Mouse (Mus musculus) MEL (cell line): ENCODE measurements around the gene Atp12a. TPM values are rescaled to one million over a fixed set of nuclear protein-coding genes. Genes with fewer than 3 reads are reported as not detected.
A peak's percentile ranks its signal among the peaks of the same experiment; 100 is the strongest.

ENCODE experiments used
- DNase-seq: peaks from one replicate; pipeline ENCODE4 v3.0.0; 2011; ENCODE audit warnings: low read depth, low spot score
- H3K27ac ChIP-seq: 2 replicates; pipeline ENCODE4 v1.5.1; 2012; ENCODE audit warnings: low read depth, mild to moderate bottlenecking, control low read depth, low read length, moderate library complexity; ENCODE audit not compliant: control insufficient read depth
- H3K27me3 ChIP-seq, 2 experiments: fragments of 150-350 bp in 1 of 2; sonication (generic) in 1 of 2; 2 replicates each; pipeline ENCODE4 v1.6.1; 2012; ENCODE audit warnings: low read length in 2 of 2, mild to moderate bottlenecking in 2 of 2, improper control_type of control experiment in 1 of 2, moderate library complexity in 1 of 2; ENCODE audit not compliant: insufficient read depth in 2 of 2, control insufficient read depth in 1 of 2
- H3K36me3 ChIP-seq, 2 experiments: 2 replicates each; pipeline ENCODE4 v1.6.1; 2012 to 2014; ENCODE audit warnings: low read length in 2 of 2, improper control_type of control experiment in 1 of 2, inconsistent platforms in 1 of 2, mild to moderate bottlenecking in 1 of 2; ENCODE audit not compliant: insufficient read depth in 2 of 2, control insufficient read depth in 1 of 2
- H3K4me1 ChIP-seq, 2 experiments: fragments of 150-350 bp in 1 of 2; sonication (generic) in 1 of 2; 2 replicates each; pipeline ENCODE4 v1.6.1; 2012; ENCODE audit warnings: low read length in 2 of 2, improper control_type of control experiment in 1 of 2, mild to moderate bottlenecking in 1 of 2; ENCODE audit not compliant: insufficient read depth in 2 of 2, control insufficient read depth in 1 of 2
- H3K4me3 ChIP-seq, 2 experiments: fragments of 150-350 bp in 1 of 2; sonication (generic) in 1 of 2; 2 replicates each; pipeline ENCODE4 v1.5.1; 2012; ENCODE audit warnings: low read depth in 2 of 2, low read length in 2 of 2, mild to moderate bottlenecking in 2 of 2, moderate library complexity in 2 of 2, control low read depth in 1 of 2, improper control_type of control experiment in 1 of 2; ENCODE audit not compliant: control insufficient read depth in 1 of 2, insufficient read depth in 1 of 2
- H3K79me2 ChIP-seq: 2 replicates; pipeline ENCODE4 v1.6.1; 2012; ENCODE audit warnings: mild to moderate bottlenecking, low read length, moderate library complexity; ENCODE audit not compliant: control insufficient read depth, poor library complexity, insufficient read depth
- H3K9ac ChIP-seq: 2 replicates; pipeline ENCODE4 v1.6.1; 2012; ENCODE audit warnings: low read depth, mild to moderate bottlenecking, control low read depth, low read length, moderate library complexity; ENCODE audit not compliant: control insufficient read depth, poor library complexity, severe bottlenecking
- H3K9me3 ChIP-seq: fragments of 150-350 bp; sonication (generic); replicated peaks from 2 replicates; pipeline ENCODE4 v1.6.1; 2012; ENCODE audit warnings: mild to moderate bottlenecking, low read length, improper control_type of control experiment, moderate library complexity; ENCODE audit not compliant: insufficient read depth
- CHD2 ChIP-seq: IDR thresholded peaks from 2 replicates; pipeline ENCODE4 v1.6.1; 2011; ENCODE audit warnings: low read length, improper control_type of control experiment
- EP300 ChIP-seq, 2 experiments: IDR thresholded peaks; 2 replicates each; pipeline ENCODE4 v1.6.1; 2011; ENCODE audit warnings: improper control_type of control experiment in 2 of 2, low read length in 2 of 2, low read depth in 1 of 2, mild to moderate bottlenecking in 1 of 2
- GABPA ChIP-seq: IDR thresholded peaks from 2 replicates; pipeline ENCODE4 v1.6.1; 2012; ENCODE audit warnings: low read depth, mild to moderate bottlenecking, inconsistent platforms, low read length, improper control_type of control experiment, moderate library complexity
- KAT2A ChIP-seq: conservative IDR thresholded peaks from 2 replicates; pipeline ENCODE4 v1.6.1; 2012; ENCODE audit warnings: low read depth, low read length, improper control_type of control experiment, inconsistent platforms
- MYB ChIP-seq: IDR thresholded peaks from 2 replicates; pipeline ENCODE4 v1.6.1; 2011; ENCODE audit warnings: mild to moderate bottlenecking, low read depth, low read length, improper control_type of control experiment
- MYC ChIP-seq: IDR thresholded peaks from 2 replicates; pipeline ENCODE4 v1.6.1; 2011; ENCODE audit warnings: low read depth, mild to moderate bottlenecking, low read length, improper control_type of control experiment, moderate library complexity
- NRF1 ChIP-seq: IDR thresholded peaks from 2 replicates; pipeline ENCODE4 v1.6.1; 2014; ENCODE audit warnings: low read depth, mild to moderate bottlenecking, inconsistent platforms, low read length, improper control_type of control experiment, moderate library complexity; ENCODE audit not compliant: poor library complexity, insufficient read depth, severe bottlenecking
- POLR2AphosphoS2 ChIP-seq: IDR thresholded peaks from 2 replicates; pipeline ENCODE4 v1.6.1; 2011; ENCODE audit warnings: low read length, improper control_type of control experiment
- RCOR1 ChIP-seq: IDR thresholded peaks from 2 replicates; pipeline ENCODE4 v1.6.1; 2012; ENCODE audit warnings: low read depth, mild to moderate bottlenecking, inconsistent platforms, low read length, improper control_type of control experiment
- SMC3 ChIP-seq: IDR thresholded peaks from 2 replicates; pipeline ENCODE4 v1.6.1; 2011; ENCODE audit warnings: low read depth, low read length, improper control_type of control experiment
- TAL1 ChIP-seq: IDR thresholded peaks from 2 replicates; pipeline ENCODE4 v1.6.1; 2012; ENCODE audit warnings: mild to moderate bottlenecking, inconsistent platforms, low read length, moderate library complexity, mixed read lengths
- TCF12 ChIP-seq: IDR thresholded peaks from 2 replicates; pipeline ENCODE4 v1.6.1; 2014; ENCODE audit warnings: low read depth, mild to moderate bottlenecking, inconsistent platforms, low read length, improper control_type of control experiment, moderate library complexity
- ZC3H11A ChIP-seq: IDR thresholded peaks from 2 replicates; pipeline ENCODE4 v1.6.1; 2012; ENCODE audit warnings: low read depth, mild to moderate bottlenecking, inconsistent platforms, low read length, improper control_type of control experiment
- ZMIZ1 ChIP-seq: IDR thresholded peaks from 2 replicates; pipeline ENCODE4 v1.6.1; 2012; ENCODE audit warnings: low read depth, mild to moderate bottlenecking, inconsistent platforms, low read length, improper control_type of control experiment, moderate library complexity
- ZNF384 ChIP-seq: IDR thresholded peaks from 2 replicates; pipeline ENCODE4 v1.6.1; 2012; ENCODE audit warnings: low read depth, mild to moderate bottlenecking, inconsistent platforms, low read length, improper control_type of control experiment
- polyA plus RNA-seq, 2 experiments: library from polyadenylated mRNA; stranded (reverse) in 1 of 2; unstranded in 1 of 2; fragments of >175 nt in 1 of 2; fragments of >200 nt in 1 of 2; gene quantifications; 2 replicates each; pipeline versions ENCODE4 v1.2.1 to v1.2.4; 2012; ENCODE audit warnings: low replicate concordance in 2 of 2, low read depth in 1 of 2; ENCODE audit not compliant: insufficient read length in 2 of 2, insufficient read depth in 1 of 2, missing spikeins in 1 of 2
- total RNA-seq: library from RNA; depleted of rRNA; stranded (reverse); fragments of 300-350 nt; gene quantifications from 2 replicates; pipeline ENCODE4 v1.2.3, GENCODE M21; 2012

Gene Atp12a
- total and polyA plus RNA-seq, 3 experiments: not detected

- no peaks in the 10 kb centered on the region for H3K36me3 ChIP-seq
- no peaks in the 10 kb centered on the region for H3K4me1 ChIP-seq
- TF ChIP-seq POLR2AphosphoS2: no peak
- no peak for TF ChIP-seq MYB
- no peak for TF ChIP-seq EP300 (IDR thresholded peaks at IDR 0.05; ENCODE audit: low read depth in 1 of 2, low read length in 2 of 2)
- TF ChIP-seq RCOR1: no peak
- TF ChIP-seq, all 39 proteins: peak for 0
- Histone ChIP-seq H3K27ac (no peak overlapping the region), H3K4me3 (no peak overlapping the region), H3K79me2 (no peaks in the 10 kb centered on the region), H3K9ac (no peak overlapping the region), H3K27me3 (peaks cover 0 to 1% of the 10 kb centered on the region in 2 experiments; a peak in 3 of 4 replicates), H3K9me3 (no peaks in the 10 kb centered on the region)
- no peak for DNase-seq
Observed at GRCm38 (mm10) chr14:56336032-56336431, 28.8 kb upstream of the Atp12a start.

- TF ChIP-seq NRF1: no peak
- no peak for TF ChIP-seq TCF12
- TF ChIP-seq GABPA: no peak
- no peak for TF ChIP-seq KAT2A
- no peak for TF ChIP-seq MYC
- no peak for TF ChIP-seq ZNF384
- no peak for TF ChIP-seq ZMIZ1
- peak; percentile 48 for DNase-seq
- H3K4me3 ChIP-seq: no peak overlapping the region
- H3K79me2 ChIP-seq: no peaks in the 10 kb centered on the region
- H3K9ac ChIP-seq: no peak overlapping the region
- no peaks in the 10 kb centered on the region for H3K9me3 ChIP-seq
- no peaks in the 10 kb centered on the region for H3K4me1 ChIP-seq
- H3K27me3 ChIP-seq: peaks cover 1 to 2% of the 10 kb centered on the region in 2 experiments; a peak in 3 of 4 replicates
- no peaks in the 10 kb centered on the region for H3K36me3 ChIP-seq
- no peak overlapping the region for H3K27ac ChIP-seq
Observed at GRCm38 (mm10) chr14:56337075-56337474, 27.8 kb upstream of the Atp12a start.

- no peak for DNase-seq
- H3K36me3 ChIP-seq: no peaks in the 10 kb centered on the region
- H3K9ac ChIP-seq: no peak overlapping the region
- TF ChIP-seq ZC3H11A: no peak
- TF ChIP-seq EP300 (IDR thresholded peaks at IDR 0.05; ENCODE audit: low read depth in 1 of 2, low read length in 2 of 2): no peak
- no peak for TF ChIP-seq SMC3
- no peak for TF ChIP-seq KAT2A
- TF ChIP-seq CHD2: no peak
- TF ChIP-seq MYC: no peak
- TF ChIP-seq TAL1: no peak
- no peak overlapping the region for H3K4me3 ChIP-seq
- peaks cover 1 to 7% of the 10 kb centered on the region in 2 experiments; a peak in 3 of 4 replicates for H3K27me3 ChIP-seq
- no peaks in the 10 kb centered on the region for H3K79me2 ChIP-seq
- H3K9me3 ChIP-seq: no peaks in the 10 kb centered on the region
- no peaks in the 10 kb centered on the region for H3K4me1 ChIP-seq
- H3K27ac ChIP-seq: no peak overlapping the region
Observed at GRCm38 (mm10) chr14:56337696-56338095, 27.2 kb upstream of the Atp12a start.
